Mouse (Mus musculus): Measurements from ENCODE around the gene Lgalsl.

- TF ChIP-seq POLR2A (IDR thresholded peaks at IDR 0.05; ENCODE audit: borderline replicate concordance, extremely low read depth, insufficient read depth, insufficient read length, poor library complexity, severe bottlenecking) (no peak), CTCF (IDR thresholded peaks at IDR 0.05; ENCODE audit: borderline replicate concordance, extremely low read depth, insufficient read depth, insufficient read length) (no peak)
These were observed 45.7 kb downstream of the Lgalsl start for GRCm38 (mm10) chr11:20785186-20785585.
